Mouse (Mus musculus) liver, embryonic 13.5 days (tissue): ENCODE measurements around the gene Ipo9. TPM values are rescaled to one million over a fixed set of nuclear protein-coding genes. Genes with fewer than 3 reads are reported as not detected.

ENCODE experiments used
- ATAC-seq: fragments of 200-750 bp; cut with Nextera tagmentation; 2 replicates; pipeline ENCODE4 v1.8.0; 2017; ENCODE audit warnings: low read depth, mild to moderate bottlenecking, moderate number of reproducible peaks, moderate library complexity
- DNase-seq: peaks from one replicate; pipeline ENCODE4 v3.0.0; 2022
- H3K27ac ChIP-seq: fragments of 300-500 bp; sonication (generic); 2 replicates; pipeline ENCODE4 v1.5.1; 2015; ENCODE audit warnings: moderate library complexity, mild to moderate bottlenecking, inconsistent platforms
- H3K27me3 ChIP-seq: fragments of 300-500 bp; sonication (generic); 2 replicates; pipeline ENCODE4 v1.6.1; 2015; ENCODE audit warnings: mild to moderate bottlenecking, inconsistent platforms
- H3K36me3 ChIP-seq: fragments of 300-500 bp; sonication (generic); 2 replicates; pipeline ENCODE4 v1.6.1; 2015; ENCODE audit warnings: mild to moderate bottlenecking, inconsistent platforms
- H3K4me1 ChIP-seq: fragments of 300-500 bp; sonication (generic); replicated peaks from 2 replicates; pipeline ENCODE4 v1.6.1; 2015; ENCODE audit warnings: inconsistent platforms
- H3K4me2 ChIP-seq: fragments of 300-500 bp; sonication (generic); 2 replicates; pipeline ENCODE4 v1.6.1; 2015; ENCODE audit warnings: inconsistent platforms, mild to moderate bottlenecking, moderate library complexity
- H3K4me3 ChIP-seq: fragments of 300-500 bp; sonication (generic); replicated peaks from 2 replicates; pipeline ENCODE4 v1.5.1; 2015; ENCODE audit warnings: mild to moderate bottlenecking, inconsistent platforms
- H3K9ac ChIP-seq: fragments of 300-500 bp; sonication (generic); 2 replicates; pipeline ENCODE4 v1.6.1; 2015; ENCODE audit warnings: mild to moderate bottlenecking, inconsistent platforms
- H3K9me3 ChIP-seq: fragments of 300-500 bp; sonication (generic); replicated peaks from 2 replicates; pipeline ENCODE4 v1.6.1; 2016; ENCODE audit warnings: inconsistent platforms
- WGBS: fragments of 180-500 bp; shearing (Covaris S2); methylation state at CpG from one replicate; pipeline ENCODE4 v1.1.7; 2015; ENCODE audit not compliant: insufficient replicate concordance; 5-methylcytosine and 5-hydroxymethylcytosine counted together
- microRNA-seq: library from miRNA; unstranded; fragments of <30 nt; microRNA quantifications from one replicate; pipeline ENCODE4, GENCODE M21; 2016
- polyA plus RNA-seq: library from polyadenylated mRNA; unstranded; fragments of >200 nt; fragmentation: Nextera tagmentation; extraction: Ambion mirVana; gene quantifications from 2 replicates; pipeline ENCODE4 v1.2.1, GENCODE M21; 2015

Ipo9 gene
- polyA plus RNA-seq, 1 experiment from 2014 or later, result 30.9 TPM

DNA sequence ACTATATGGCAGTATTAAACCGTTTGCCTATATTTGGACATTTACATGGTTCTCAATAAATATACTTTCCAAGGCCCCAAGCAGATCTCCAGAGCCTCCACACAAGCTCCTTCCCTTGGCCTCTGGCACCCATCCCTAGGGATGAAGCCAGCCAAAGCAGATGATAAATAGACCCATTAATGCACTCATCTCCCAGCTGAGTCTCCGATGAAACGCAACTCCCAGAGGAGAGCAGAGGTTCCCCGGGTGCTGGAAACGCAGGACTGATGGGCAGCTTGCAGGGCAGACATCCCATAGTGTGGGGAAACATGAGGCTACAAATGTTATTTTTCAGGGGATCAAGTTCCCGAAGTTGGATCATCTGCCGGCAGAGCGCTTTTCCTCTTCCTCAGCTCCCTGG, 88.4 kb downstream of the Ipo9 start:
- WGBS, result 77% methylated on average over 8 of the region's 8 CpGs
- no peaks in the 10 kb centered on the region for H3K4me1 ChIP-seq
- no peak overlapping the region for H3K4me2 ChIP-seq
- DNase-seq (no peak), ATAC-seq (no peak)
- H3K27me3 ChIP-seq, result no peaks in the 10 kb centered on the region
- H3K36me3 ChIP-seq, result no peaks in the 10 kb centered on the region
- no peaks in the 10 kb centered on the region for H3K9me3 ChIP-seq
- no peak overlapping the region for H3K27ac ChIP-seq
- H3K4me3 ChIP-seq, result no peak overlapping the region
- no peak overlapping the region for H3K9ac ChIP-seq

Small RNA genes within 50 kb of the gene (microRNA-seq; reads per million reads assigned to microRNA genes)
- gene Mir1231, result not detected

Other genes starting within 250 kb of the Ipo9 start
- gene Elf3, start 171.9 kb downstream of the Ipo9 start, polyA plus RNA-seq, result 1.2 and 1.5 TPM in 2 replicates
- 29.4 and 31.4 TPM in 2 replicates for gene Rnpep, start 146.4 kb downstream of the Ipo9 start, polyA plus RNA-seq
- gene Timm17a, start 116.7 kb downstream of the Ipo9 start, polyA plus RNA-seq, result 203 and 204 TPM in 2 replicates
- 0.09 and 0.10 TPM in 2 replicates for gene Lmod1, start 105.7 kb downstream of the Ipo9 start, polyA plus RNA-seq
- gene Shisa4, start 55.3 kb downstream of the Ipo9 start, polyA plus RNA-seq, result 2.4 and 2.9 TPM in 2 replicates
- 1.1 and 1.8 TPM in 2 replicates for gene Nav1, start 176.8 kb upstream of the Ipo9 start, polyA plus RNA-seq